Mouse (Mus musculus) limb, embryonic 12.5 days (tissue): ENCODE measurements around the gene Ubl5. TPM values are rescaled to one million over a fixed set of nuclear protein-coding genes. Genes with fewer than 3 reads are reported as not detected.
A peak's percentile ranks its signal among the peaks of the same experiment; 100 is the strongest.
"Not testable (repeated sequence)": the region's sequence is repeated elsewhere in the genome, so short reads cannot be mapped to it uniquely, and the experiment has no call there.

Experiments used
- ATAC-seq: fragments of 200-750 bp; cut with Nextera tagmentation; 2 replicates; pipeline ENCODE4 v1.8.0; 2017; ENCODE audit warnings: low read depth, moderate TSS enrichment; ENCODE audit not compliant: insufficient number of reproducible peaks, insufficient read depth, low FRiP score, low TSS enrichment
- H3K27ac ChIP-seq: fragments of 300-500 bp; sonication (generic); 2 replicates; pipeline ENCODE4 v1.5.1; 2016; ENCODE audit warnings: mild to moderate bottlenecking, moderate library complexity
- H3K27me3 ChIP-seq: fragments of 300-500 bp; sonication (generic); 2 replicates; pipeline ENCODE4 v1.6.1; 2016; ENCODE audit warnings: mild to moderate bottlenecking, moderate library complexity
- H3K36me3 ChIP-seq: fragments of 300-500 bp; sonication (generic); 2 replicates; pipeline ENCODE4 v1.6.1; 2016; ENCODE audit warnings: mild to moderate bottlenecking, moderate library complexity
- H3K4me1 ChIP-seq: fragments of 300-500 bp; sonication (generic); replicated peaks from 2 replicates; pipeline ENCODE4 v1.6.1; 2016
- H3K4me2 ChIP-seq: fragments of 300-500 bp; sonication (generic); 2 replicates; pipeline ENCODE4 v1.6.1; 2016; ENCODE audit warnings: mild to moderate bottlenecking, moderate library complexity
- H3K4me3 ChIP-seq: fragments of 300-500 bp; sonication (generic); replicated peaks from 2 replicates; pipeline ENCODE4 v1.5.1; 2016; ENCODE audit warnings: mild to moderate bottlenecking
- H3K9ac ChIP-seq: fragments of 300-500 bp; sonication (generic); replicated peaks from 2 replicates; pipeline ENCODE4 v1.6.1; 2016; ENCODE audit warnings: mild to moderate bottlenecking, moderate library complexity
- H3K9me3 ChIP-seq: fragments of 300-500 bp; sonication (generic); 2 replicates; pipeline ENCODE4 v1.6.1; 2016; ENCODE audit warnings: mild to moderate bottlenecking, moderate library complexity
- WGBS: fragments of 180-500 bp; shearing (Covaris S2); methylation state at CpG from one replicate; pipeline ENCODE4 v1.1.7; 2016; 5-methylcytosine and 5-hydroxymethylcytosine counted together
- polyA plus RNA-seq: library from polyadenylated mRNA; unstranded; fragments of >200 nt; fragmentation: Nextera tagmentation; extraction: Ambion mirVana; gene quantifications from 2 replicates; pipeline ENCODE4 v1.2.1, GENCODE M21; 2016

Gene Ubl5
- 395 and 428 TPM in 2 replicates for polyA plus RNA-seq

DNA sequence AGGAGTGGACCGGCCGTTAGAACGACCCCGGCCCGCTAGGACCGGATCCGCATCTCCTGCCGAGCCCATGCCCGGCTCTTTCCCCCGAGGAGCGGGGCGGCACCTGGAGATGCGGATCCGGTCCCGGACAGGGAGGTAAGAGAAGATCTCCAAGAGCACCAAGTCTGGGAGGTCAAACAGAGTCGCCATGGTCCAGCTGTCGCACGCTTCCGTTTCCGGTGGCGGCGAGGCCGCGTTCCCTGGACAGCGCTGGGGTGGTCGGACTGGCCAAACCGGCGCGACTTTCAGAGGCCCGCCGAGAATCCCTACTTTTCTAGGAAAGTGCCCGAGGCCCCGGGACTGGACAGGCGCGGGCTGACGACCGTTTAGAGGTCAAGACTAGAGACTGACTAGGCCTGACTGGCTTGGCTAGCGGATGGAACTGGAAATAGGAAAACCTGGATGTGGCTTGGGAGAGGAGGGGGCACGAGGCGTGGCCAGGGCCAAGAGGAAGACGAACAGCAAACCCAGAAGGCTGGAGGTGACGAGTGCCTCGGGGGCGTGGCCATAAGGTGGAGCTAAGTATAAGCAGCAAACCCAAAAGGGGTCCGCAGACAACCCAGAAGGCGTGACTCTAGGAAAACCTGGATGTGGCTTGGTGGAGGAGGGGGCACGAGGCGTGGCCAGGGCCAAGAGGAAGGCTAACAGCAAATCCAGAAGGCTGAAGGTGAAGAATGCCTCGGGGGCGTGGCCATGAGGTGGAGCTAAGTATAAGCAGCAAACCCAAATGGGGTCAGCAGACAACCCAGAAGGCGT lies at the start of gene Ubl5:
TSS of gene Ubl5 (plus strand) at position 778 of the 795 bp plus-strand sequence.
- Histone ChIP-seq H3K9ac (peak within 1 kb of the TSS; percentile 88), H3K4me2 (peak within 1 kb of the TSS; percentile 95), H3K4me3 (peak within 1 kb of the TSS; percentile 83), H3K36me3 (peaks cover 35% of the 10 kb centered on the region), H3K4me1 (peaks cover 26% of the 10 kb centered on the region), H3K27me3 (no peaks in the 10 kb centered on the region), H3K27ac (peak within 1 kb of the TSS; percentile 91), H3K9me3 (no peaks in the 10 kb centered on the region)
- under 1% methylated on average over 51 of the region's 51 CpGs for WGBS
- ATAC-seq: peak; percentile 94

DNA sequence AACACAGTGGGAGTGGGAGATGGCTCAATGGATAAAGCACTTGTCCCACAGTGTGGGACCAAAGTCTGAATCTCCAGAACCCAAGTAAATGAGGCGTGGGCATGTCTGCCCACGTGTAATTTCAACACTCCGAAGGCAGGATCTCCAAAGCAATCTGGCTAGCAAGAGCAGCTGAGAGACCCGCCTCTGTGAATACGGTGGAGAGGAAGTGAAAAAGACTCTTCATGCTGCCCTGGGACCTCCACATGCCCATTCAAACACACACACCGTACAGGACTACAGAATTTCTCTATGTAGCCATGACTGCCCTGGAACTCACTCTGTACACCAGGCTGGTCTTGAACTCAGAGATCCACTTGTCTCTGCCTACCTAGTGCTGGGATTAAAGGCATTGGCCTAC lies 41.4 kb upstream of the Ubl5 start:
- no peak overlapping the region for H3K27ac ChIP-seq
- H3K36me3 ChIP-seq: peaks cover 17% of the 10 kb centered on the region; the same call in 1 of the 2 replicates
- no peaks in the 10 kb centered on the region for H3K9me3 ChIP-seq
- no peaks in the 10 kb centered on the region for H3K27me3 ChIP-seq
- no peak overlapping the region for H3K4me3 ChIP-seq
- ATAC-seq: no peak
- H3K4me2 ChIP-seq: no peak overlapping the region
- no peak overlapping the region for H3K9ac ChIP-seq
- H3K4me1 ChIP-seq: no peaks in the 10 kb centered on the region
- WGBS: 80% methylated on average over 6 of the region's 6 CpGs

DNA sequence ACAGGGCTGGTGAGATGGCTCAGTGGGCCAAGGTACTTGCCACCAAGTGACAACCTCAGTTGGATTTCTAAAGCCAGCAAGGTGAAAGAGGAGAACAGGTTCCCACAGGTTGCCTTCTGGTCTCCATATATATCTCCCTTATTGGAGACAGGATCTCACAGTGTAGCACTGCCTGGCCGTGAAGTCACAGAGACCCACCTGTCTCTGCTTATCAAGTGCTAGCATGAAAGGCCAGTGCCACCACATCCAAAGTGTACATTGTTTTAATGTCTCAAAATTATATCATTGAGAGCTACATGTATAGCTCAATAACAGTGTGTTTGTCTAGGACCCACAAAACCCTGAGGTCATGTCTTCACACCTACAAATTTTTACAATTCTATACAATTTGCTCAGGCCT lies 36.4 kb upstream of the Ubl5 start:
- peaks cover 14% of the 10 kb centered on the region for H3K36me3 ChIP-seq
- H3K4me1 ChIP-seq: peaks cover 3% of the 10 kb centered on the region; the same call in 1 of the 2 replicates
- peaks cover 4% of the 10 kb centered on the region; the same call in 1 of the 2 replicates for H3K9me3 ChIP-seq
- no peak for ATAC-seq
- no peak overlapping the region for H3K9ac ChIP-seq
- H3K4me3 ChIP-seq: no peak overlapping the region
- 94% methylated on average over 1 of the region's 1 CpGs for WGBS
- peak overlapping the region; percentile 65; the same call in 1 of the 2 replicates for H3K4me2 ChIP-seq
- no peak overlapping the region for H3K27ac ChIP-seq
- H3K27me3 ChIP-seq: no peaks in the 10 kb centered on the region

DNA sequence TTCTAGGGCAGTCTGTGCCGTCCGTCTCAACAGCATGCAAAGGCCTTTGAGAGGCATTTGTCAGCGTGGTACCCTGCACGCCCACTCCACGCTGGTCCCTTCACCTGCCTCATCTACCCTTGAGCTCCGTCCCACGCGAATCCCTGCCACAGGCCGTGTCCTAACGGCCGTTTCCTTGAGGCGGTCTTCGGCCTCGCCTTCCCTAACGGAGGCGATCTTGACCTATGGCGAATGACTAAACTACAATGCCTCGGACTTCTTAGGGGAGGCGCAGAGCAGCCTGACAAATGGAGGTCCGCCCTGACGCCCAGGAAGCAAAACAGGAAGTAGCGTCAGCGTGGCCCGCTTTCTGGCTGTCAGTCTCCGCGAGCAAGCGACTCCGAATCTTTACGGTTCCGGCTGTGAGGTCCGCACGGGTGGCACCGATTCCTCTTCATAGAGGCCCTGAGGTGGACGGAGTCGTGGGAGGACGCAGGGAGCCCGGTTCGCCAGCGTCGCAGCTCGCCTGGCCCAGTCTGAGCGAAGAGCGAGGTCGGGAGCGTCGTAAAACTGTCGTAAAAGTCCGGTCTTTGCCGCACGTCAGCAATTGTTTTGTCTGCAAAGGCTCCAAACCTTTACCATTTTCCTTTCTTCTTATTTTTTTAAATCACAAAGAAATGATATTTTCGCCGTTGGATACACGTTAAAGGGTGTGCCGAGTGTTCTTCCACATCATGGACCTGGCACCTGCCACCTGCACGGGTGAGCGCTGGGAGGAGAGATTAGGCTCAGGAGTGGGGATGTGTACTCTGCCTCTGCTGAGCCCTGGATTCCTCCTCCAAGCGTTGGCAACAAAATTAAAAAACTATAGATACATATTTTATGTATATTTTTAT lies 35.3 kb upstream of the Ubl5 start:
- H3K4me1 ChIP-seq: peaks cover 3% of the 10 kb centered on the region; the same call in 1 of the 2 replicates
- peaks cover 4% of the 10 kb centered on the region; the same call in 1 of the 2 replicates for H3K9me3 ChIP-seq
- peak; percentile 76 for ATAC-seq
- H3K9ac ChIP-seq: peak overlapping the region; percentile 84
- peak overlapping the region; percentile 66 for H3K4me3 ChIP-seq
- H3K27me3 ChIP-seq: no peaks in the 10 kb centered on the region
- H3K27ac ChIP-seq: peak overlapping the region; percentile 95
- under 1% methylated on average over 57 of the region's 57 CpGs for WGBS
- peak overlapping the region; percentile 65 for H3K4me2 ChIP-seq
- peaks cover 12% of the 10 kb centered on the region for H3K36me3 ChIP-seq

DNA sequence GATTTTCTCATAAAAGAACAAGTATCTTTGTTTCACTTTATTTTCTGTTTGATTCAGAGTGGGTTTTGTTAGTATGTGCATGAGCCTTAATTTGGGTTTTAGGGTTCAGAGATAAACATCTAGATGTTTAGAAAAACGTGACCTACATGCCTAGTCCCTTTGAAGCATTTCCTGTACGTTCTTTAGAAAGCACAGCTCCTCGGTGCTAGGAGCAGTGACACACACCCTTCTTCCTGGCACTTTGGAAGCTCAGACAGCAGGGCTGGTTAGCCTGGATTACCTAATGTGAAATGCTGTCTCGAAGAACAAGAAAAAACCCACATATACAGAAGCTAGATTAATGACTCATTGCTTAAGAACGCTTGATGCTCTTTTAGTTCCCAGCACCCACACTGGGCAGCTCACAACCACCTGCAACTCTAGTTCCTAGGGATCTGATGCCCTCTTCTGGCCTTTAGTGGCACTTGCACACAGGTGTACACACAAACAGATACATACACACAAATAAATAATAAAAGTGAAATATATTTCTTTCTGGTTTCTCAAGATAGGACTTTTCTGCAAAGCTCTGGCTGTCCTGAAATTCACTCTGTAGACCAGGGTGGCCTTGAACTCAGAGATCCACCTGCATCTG lies 32.7 kb upstream of the Ubl5 start:
- Histone ChIP-seq H3K4me1 (peaks cover 3% of the 10 kb centered on the region; the same call in 1 of the 2 replicates), H3K9ac (no peak overlapping the region), H3K27ac (no peak overlapping the region), H3K27me3 (no peaks in the 10 kb centered on the region), H3K4me3 (no peak overlapping the region), H3K9me3 (peaks cover 4% of the 10 kb centered on the region; the same call in 1 of the 2 replicates), H3K4me2 (no peak overlapping the region), H3K36me3 (peaks cover 12% of the 10 kb centered on the region)
- 90% methylated on average over 5 of the region's 5 CpGs for WGBS
- ATAC-seq: no peak

DNA sequence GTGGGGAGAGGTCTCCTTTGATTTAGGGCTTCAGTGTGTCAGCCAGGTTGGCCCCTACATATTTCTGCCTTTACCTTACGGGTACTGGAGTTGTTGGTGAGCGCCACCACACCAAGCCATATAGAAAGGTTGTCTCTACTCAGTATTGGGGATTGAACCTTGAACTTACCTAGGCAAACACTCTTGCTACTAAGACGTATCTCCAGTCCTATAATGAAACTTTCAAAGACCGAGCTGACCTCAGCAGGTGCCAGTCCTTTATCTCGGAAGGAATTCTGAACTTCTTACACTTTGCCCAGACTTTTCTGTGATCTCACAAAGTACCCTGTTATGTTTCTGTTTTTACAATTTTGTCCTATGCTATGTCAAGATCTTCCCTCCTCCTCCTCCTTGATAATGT lies 30.7 kb upstream of the Ubl5 start:
- H3K4me3 ChIP-seq: no peak overlapping the region
- H3K27me3 ChIP-seq: no peaks in the 10 kb centered on the region
- WGBS: 89% methylated on average over 5 of the region's 5 CpGs
- H3K4me1 ChIP-seq: no peaks in the 10 kb centered on the region
- no peak for ATAC-seq
- H3K9me3 ChIP-seq: peaks cover 4% of the 10 kb centered on the region; the same call in 1 of the 2 replicates
- H3K36me3 ChIP-seq: peaks cover 12% of the 10 kb centered on the region
- no peak overlapping the region for H3K27ac ChIP-seq
- no peak overlapping the region for H3K4me2 ChIP-seq
- no peak overlapping the region for H3K9ac ChIP-seq

DNA sequence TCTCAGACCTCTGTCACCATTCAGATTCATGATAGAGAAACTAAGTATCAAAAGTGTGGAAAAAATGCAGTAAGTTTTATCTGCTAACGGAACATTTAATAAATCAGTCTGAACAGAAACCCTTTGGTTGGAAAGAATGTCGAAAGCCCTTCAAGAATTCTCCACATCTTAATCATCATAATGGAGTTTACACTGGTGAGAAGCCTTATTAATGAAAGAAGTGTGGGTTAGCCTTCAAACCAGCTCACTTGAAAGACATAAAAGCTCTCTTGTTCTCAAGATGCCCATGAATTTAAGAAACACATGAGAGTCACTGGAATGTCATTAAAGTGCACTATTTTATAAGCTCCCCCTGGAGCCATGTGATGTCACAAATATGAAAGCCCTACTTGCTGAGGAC lies 26.0 kb upstream of the Ubl5 start:
- no peak overlapping the region for H3K9ac ChIP-seq
- 79% methylated on average over 2 of the region's 2 CpGs for WGBS
- ATAC-seq: no peak

DNA sequence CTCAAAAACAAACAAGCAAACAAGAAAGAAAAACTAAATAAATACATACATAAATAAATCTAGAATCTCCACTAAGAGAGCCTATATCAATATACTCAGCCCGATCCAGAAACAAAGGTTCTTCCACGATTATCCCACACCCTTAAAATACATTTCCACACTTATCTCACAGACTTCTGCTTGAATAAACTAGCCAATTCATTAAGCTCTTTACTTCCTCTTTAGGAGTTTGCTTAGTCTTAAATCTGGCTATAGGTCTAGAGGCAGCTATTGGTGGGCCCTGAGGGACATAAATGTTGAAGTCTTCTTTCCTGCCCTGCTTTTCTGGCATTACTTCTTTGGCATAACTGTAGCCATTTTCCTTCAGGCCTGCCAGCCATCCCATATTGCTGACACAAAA lies 11.3 kb upstream of the Ubl5 start:
- H3K9me3 ChIP-seq: no peaks in the 10 kb centered on the region
- WGBS: 89% methylated on average over 2 of the region's 2 CpGs
- ATAC-seq: no peak
- H3K27me3 ChIP-seq: no peaks in the 10 kb centered on the region
- H3K4me1 ChIP-seq: no peaks in the 10 kb centered on the region
- no peak overlapping the region for H3K27ac ChIP-seq
- no peak overlapping the region for H3K9ac ChIP-seq
- H3K4me2 ChIP-seq: no peak overlapping the region
- no peaks in the 10 kb centered on the region for H3K36me3 ChIP-seq
- H3K4me3 ChIP-seq: no peak overlapping the region

More for the DNA sequence above, 26.0 kb upstream of the Ubl5 start:
- H3K27ac ChIP-seq: no peak overlapping the region
- 0 out of 2 replicates have a peak, but pooled peaks cover 3% of the 10 kb centered on the region for H3K36me3 ChIP-seq
- no peaks in the 10 kb centered on the region for H3K27me3 ChIP-seq
- H3K4me2 ChIP-seq: no peak overlapping the region
- no peaks in the 10 kb centered on the region for H3K9me3 ChIP-seq
- H3K4me1 ChIP-seq: no peaks in the 10 kb centered on the region
- H3K4me3 ChIP-seq: no peak overlapping the region

DNA sequence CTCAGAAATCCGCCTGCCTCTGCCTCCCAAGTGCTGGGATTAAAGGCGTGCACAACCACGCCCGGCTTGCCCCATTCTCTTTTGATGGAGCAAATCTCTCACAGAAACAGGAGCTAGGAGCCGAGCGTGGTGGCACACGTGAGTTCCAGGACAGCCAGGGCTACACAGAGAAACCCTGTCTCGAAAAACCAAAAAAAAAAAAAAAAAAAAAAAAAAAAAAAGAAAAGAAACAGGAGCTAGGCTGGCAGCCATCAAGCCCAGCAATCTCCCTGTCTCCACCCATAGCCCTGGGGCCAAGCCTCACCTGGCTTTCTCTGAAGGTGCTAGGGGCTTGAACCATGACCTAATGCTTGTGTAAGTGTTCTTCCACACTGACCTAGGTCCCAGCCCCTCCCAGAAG lies 7.0 kb upstream of the Ubl5 start:
- H3K27ac ChIP-seq, H3K27me3 ChIP-seq, H3K4me3 ChIP-seq, H3K4me2 ChIP-seq, H3K4me1 ChIP-seq, H3K9me3 ChIP-seq, ATAC-seq, H3K9ac ChIP-seq: not testable (repeated sequence)
- WGBS: 90% methylated on average over 8 of the region's 8 CpGs
- H3K36me3 ChIP-seq: peaks cover 25% of the 10 kb centered on the region

DNA sequence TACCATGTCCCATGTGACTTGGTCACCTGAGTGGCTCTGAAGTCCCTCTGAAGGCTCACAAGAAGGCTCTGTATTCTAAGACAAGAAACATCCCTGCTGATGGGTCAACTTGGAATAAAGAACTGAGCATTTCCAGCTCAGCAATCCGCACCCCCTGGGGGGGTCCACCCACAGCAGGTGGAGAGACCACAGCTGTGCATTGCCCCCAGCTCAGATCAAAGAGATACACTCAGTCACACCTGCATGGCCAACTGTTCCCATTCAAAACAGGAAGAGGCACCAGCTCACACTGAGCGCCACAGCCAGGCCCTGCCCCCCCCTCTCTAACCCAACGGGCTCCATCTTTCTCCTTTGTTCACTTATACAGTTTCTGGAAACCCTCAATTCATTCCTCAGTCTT lies 6.4 kb upstream of the Ubl5 start:
- no peak for ATAC-seq
- Histone ChIP-seq H3K27me3 (no peaks in the 10 kb centered on the region), H3K27ac (no peak overlapping the region), H3K4me1 (peaks cover 7% of the 10 kb centered on the region), H3K9me3 (no peaks in the 10 kb centered on the region), H3K4me3 (no peak overlapping the region), H3K4me2 (no peak overlapping the region), H3K36me3 (peaks cover 25% of the 10 kb centered on the region), H3K9ac (no peak overlapping the region)
- WGBS: 80% methylated on average over 3 of the region's 3 CpGs

DNA sequence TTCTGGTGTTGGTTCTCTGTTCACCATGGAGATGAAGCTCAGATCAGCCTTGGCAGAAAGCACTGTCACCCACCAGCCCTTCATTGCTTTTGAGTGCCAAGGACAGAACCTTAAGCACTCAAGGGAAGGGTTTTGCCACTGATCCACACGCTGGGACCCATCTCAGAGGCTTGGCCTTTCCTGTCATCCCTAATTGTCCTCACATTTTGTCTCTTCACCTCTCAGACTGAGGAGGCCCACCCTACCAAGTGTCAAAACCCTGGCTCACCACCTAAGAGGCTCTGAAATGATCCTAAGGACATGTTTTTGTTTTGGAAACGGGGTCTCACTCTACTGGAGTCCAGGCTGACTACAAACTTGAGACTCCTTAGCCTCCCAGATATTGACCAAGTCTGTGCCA lies 5.9 kb upstream of the Ubl5 start:
- no peak for ATAC-seq
- WGBS: 78% methylated on average over 2 of the region's 2 CpGs
- Histone ChIP-seq H3K4me1 (peaks cover 11% of the 10 kb centered on the region), H3K36me3 (peaks cover 25% of the 10 kb centered on the region), H3K27ac (no peak overlapping the region), H3K9ac (no peak overlapping the region), H3K4me2 (no peak overlapping the region), H3K4me3 (no peak overlapping the region), H3K9me3 (no peaks in the 10 kb centered on the region), H3K27me3 (no peaks in the 10 kb centered on the region)
